Mouse (Mus musculus) limb, embryonic 11.5 days (tissue): ENCODE measurements around the gene Iqsec1. TPM values are rescaled to one million over a fixed set of nuclear protein-coding genes. Genes with fewer than 3 reads are reported as not detected.

Source experiments
- ATAC-seq: fragments of 200-750 bp; cut with Nextera tagmentation; 2 replicates; pipeline ENCODE4 v1.8.0; 2017; ENCODE audit warnings: low read depth; ENCODE audit not compliant: insufficient number of reproducible peaks, low FRiP score, low TSS enrichment
- DNase-seq: peaks from one replicate; pipeline ENCODE4 v3.0.0-alpha.2; 2015; ENCODE audit warnings: low spot score
- H3K27ac ChIP-seq: fragments of 300-500 bp; sonication (generic); replicated peaks from 2 replicates; pipeline ENCODE4 v1.5.1; 2014; ENCODE audit warnings: low read depth, mild to moderate bottlenecking, low read length
- H3K27me3 ChIP-seq: fragments of 300-500 bp; sonication (generic); 2 replicates; pipeline ENCODE4 v1.6.1; 2014; ENCODE audit warnings: mild to moderate bottlenecking, low read length, mixed read lengths; ENCODE audit not compliant: control insufficient read depth, insufficient read depth
- H3K36me3 ChIP-seq: fragments of 300-500 bp; sonication (generic); 2 replicates; pipeline ENCODE4 v1.6.1; 2014; ENCODE audit warnings: mild to moderate bottlenecking, low read length, moderate library complexity, mixed read lengths; ENCODE audit not compliant: control insufficient read depth, insufficient read depth
- H3K4me1 ChIP-seq: fragments of 300-500 bp; sonication (generic); 2 replicates; pipeline ENCODE4 v1.6.1; 2014; ENCODE audit warnings: low read length, mixed read lengths; ENCODE audit not compliant: control insufficient read depth, insufficient read depth
- H3K4me2 ChIP-seq: fragments of 300-500 bp; sonication (generic); 2 replicates; pipeline ENCODE4 v1.6.1; 2014; ENCODE audit warnings: low read depth, mild to moderate bottlenecking, moderate library complexity; ENCODE audit not compliant: severe bottlenecking
- H3K4me3 ChIP-seq: fragments of 300-500 bp; sonication (generic); 2 replicates; pipeline ENCODE4 v1.5.1; 2014; ENCODE audit warnings: low read depth, low read length
- H3K9ac ChIP-seq: fragments of 300-500 bp; sonication (generic); 2 replicates; pipeline ENCODE4 v1.6.1; 2014; ENCODE audit warnings: mild to moderate bottlenecking, low read length
- H3K9me3 ChIP-seq: fragments of 300-500 bp; sonication (generic); 2 replicates; pipeline ENCODE4 v1.6.1; 2016; ENCODE audit warnings: low read length; ENCODE audit not compliant: control insufficient read depth
- WGBS: fragments of 180-500 bp; shearing (Covaris S2); extraction: QIAGEN DNeasy Blood & Tissue Kit; methylation state at CpG from one replicate; pipeline ENCODE4 v1.1.7; 2014; 5-methylcytosine and 5-hydroxymethylcytosine counted together
- polyA plus RNA-seq: library from polyadenylated mRNA; unstranded; fragments of >200 nt; fragmentation: Nextera tagmentation; extraction: Ambion mirVana; gene quantifications from 2 replicates; pipeline ENCODE4 v1.2.1, GENCODE M21; 2014

Iqsec1 gene
- polyA plus RNA-seq, 1 experiment from 2014 or later, result 8.5 TPM

GRCm38 (mm10) chr6:90624184-90624583, 364.3 kb downstream of the Iqsec1 start:
- no peaks in the 10 kb centered on the region; the same call in 1 of the 2 replicates for H3K9me3 ChIP-seq
- ATAC-seq (no peak), DNase-seq (no peak)
- WGBS, result 83% methylated on average over 6 of the region's 6 CpGs
- no peaks in the 10 kb centered on the region for H3K27me3 ChIP-seq
- no peak overlapping the region for H3K4me3 ChIP-seq
- H3K36me3 ChIP-seq, result no peaks in the 10 kb centered on the region
- no peak overlapping the region for H3K4me2 ChIP-seq
- H3K9ac ChIP-seq, result no peak overlapping the region
- H3K4me1 ChIP-seq, result no peaks in the 10 kb centered on the region
- H3K27ac ChIP-seq, result no peak overlapping the region

- no peaks in the 10 kb centered on the region for H3K27me3 ChIP-seq
- H3K4me1 ChIP-seq, result no peaks in the 10 kb centered on the region
- H3K9me3 ChIP-seq, result no peaks in the 10 kb centered on the region; the same call in 1 of the 2 replicates
- no peak for ATAC-seq
- WGBS, result 91% methylated on average over 5 of the region's 5 CpGs
- no peak for DNase-seq
- H3K27ac ChIP-seq, result no peak overlapping the region
- no peak overlapping the region for H3K4me3 ChIP-seq
- no peaks in the 10 kb centered on the region for H3K36me3 ChIP-seq
- H3K4me2 ChIP-seq, result no peak overlapping the region
- H3K9ac ChIP-seq, result no peak overlapping the region
These were observed 365.0 kb downstream of the Iqsec1 start for GRCm38 (mm10) chr6:90623456-90623836.

- DNase-seq, result no peak
- 61% methylated on average over 11 of the region's 11 CpGs for WGBS
These were observed 365.6 kb downstream of the Iqsec1 start for GRCm38 (mm10) chr6:90622758-90623455.

GRCm38 (mm10) chr6:90621584-90621890, 366.9 kb downstream of the Iqsec1 start:
- Histone ChIP-seq H3K36me3 (no peaks in the 10 kb centered on the region), H3K27me3 (no peaks in the 10 kb centered on the region), H3K9ac (no peak overlapping the region), H3K27ac (no peak overlapping the region), H3K4me2 (no peak overlapping the region), H3K9me3 (no peaks in the 10 kb centered on the region), H3K4me3 (no peak overlapping the region), H3K4me1 (no peaks in the 10 kb centered on the region)
- 82% methylated on average over 6 of the region's 6 CpGs for WGBS
- ATAC-seq, result no peak
- no peak for DNase-seq

More at GRCm38 (mm10) chr6:90622758-90623455, 365.6 kb downstream of the Iqsec1 start:
- no peaks in the 10 kb centered on the region for H3K27me3 ChIP-seq
- no peak overlapping the region for H3K9ac ChIP-seq
- no peaks in the 10 kb centered on the region for H3K9me3 ChIP-seq
- H3K4me3 ChIP-seq, result no peak overlapping the region
- no peak overlapping the region for H3K27ac ChIP-seq
- ATAC-seq, result no peak
- H3K4me1 ChIP-seq, result no peaks in the 10 kb centered on the region
- no peak overlapping the region for H3K4me2 ChIP-seq
- H3K36me3 ChIP-seq, result no peaks in the 10 kb centered on the region

- WGBS, result 65% methylated on average over 9 of the region's 9 CpGs
- Histone ChIP-seq H3K9ac (no peak overlapping the region), H3K27ac (no peak overlapping the region), H3K4me3 (no peak overlapping the region), H3K36me3 (no peaks in the 10 kb centered on the region), H3K4me2 (peak overlapping the region; percentile 15; the same call in 1 of the 2 replicates), H3K9me3 (no peaks in the 10 kb centered on the region), H3K4me1 (no peaks in the 10 kb centered on the region), H3K27me3 (no peaks in the 10 kb centered on the region)
- ATAC-seq (no peak), DNase-seq (no peak)
These were observed 367.5 kb downstream of the Iqsec1 start for GRCm38 (mm10) chr6:90620791-90621583.

- no peak overlapping the region for H3K4me3 ChIP-seq
These were observed 368.5 kb downstream of the Iqsec1 start for GRCm38 (mm10) chr6:90619936-90620335.

GRCm38 (mm10) chr6:90618821-90619636, 369.5 kb downstream of the Iqsec1 start:
- H3K27me3 ChIP-seq, result no peaks in the 10 kb centered on the region
- no peaks in the 10 kb centered on the region for H3K36me3 ChIP-seq
- no peak overlapping the region for H3K27ac ChIP-seq
- DNase-seq, result no peak
- ATAC-seq, result peak; percentile 17; the same call in 1 of the 2 replicates
- 85% methylated on average over 19 of the region's 19 CpGs for WGBS
- no peaks in the 10 kb centered on the region for H3K9me3 ChIP-seq
- H3K4me3 ChIP-seq, result no peak overlapping the region
- H3K4me1 ChIP-seq, result no peaks in the 10 kb centered on the region
- H3K9ac ChIP-seq, result no peak overlapping the region
- no peak overlapping the region for H3K4me2 ChIP-seq

More at GRCm38 (mm10) chr6:90619936-90620335, 368.5 kb downstream of the Iqsec1 start:
- Histone ChIP-seq H3K27ac (no peak overlapping the region), H3K27me3 (no peaks in the 10 kb centered on the region), H3K9ac (no peak overlapping the region), H3K36me3 (no peaks in the 10 kb centered on the region), H3K4me2 (no peak overlapping the region), H3K9me3 (no peaks in the 10 kb centered on the region), H3K4me1 (no peaks in the 10 kb centered on the region)
- ATAC-seq, result no peak
- 77% methylated on average over 5 of the region's 5 CpGs for WGBS
- DNase-seq, result no peak

- ATAC-seq, result no peak
- H3K36me3 ChIP-seq, result no peaks in the 10 kb centered on the region
- H3K27me3 ChIP-seq, result no peaks in the 10 kb centered on the region
- H3K27ac ChIP-seq, result no peak overlapping the region
- no peak overlapping the region for H3K9ac ChIP-seq
- no peaks in the 10 kb centered on the region for H3K9me3 ChIP-seq
- H3K4me2 ChIP-seq, result no peak overlapping the region
- no peak for DNase-seq
- no peak overlapping the region for H3K4me3 ChIP-seq
- 78% methylated on average over 4 of the region's 4 CpGs for WGBS
- H3K4me1 ChIP-seq, result no peaks in the 10 kb centered on the region
These were observed 370.2 kb downstream of the Iqsec1 start for GRCm38 (mm10) chr6:90618274-90618673.
